Mouse (Mus musculus) gonadal fat pad, adult 2 months (tissue): Measurements from ENCODE around the gene Hist1h2br. TPM values are rescaled to one million over a fixed set of nuclear protein-coding genes. Genes with fewer than 3 reads are reported as not detected.
"Not testable (repeated sequence)": the region's sequence is repeated elsewhere in the genome, so short reads cannot be mapped to it uniquely, and the experiment has no call there.

Experiments used
- DNase-seq: peaks from one replicate; pipeline ENCODE4 v3.0.0-alpha.2; 2012; ENCODE audit warnings: low read depth
- polyA plus RNA-seq: library from polyadenylated mRNA; depleted of rRNA; stranded (reverse); fragments of >200 nt; gene quantifications from 2 replicates; pipeline ENCODE4 v1.2.3, GENCODE M21; 2012; rRNA removed

Gene Hist1h2br
- polyA plus RNA-seq, 1 experiment = 35.6 TPM

DNA sequence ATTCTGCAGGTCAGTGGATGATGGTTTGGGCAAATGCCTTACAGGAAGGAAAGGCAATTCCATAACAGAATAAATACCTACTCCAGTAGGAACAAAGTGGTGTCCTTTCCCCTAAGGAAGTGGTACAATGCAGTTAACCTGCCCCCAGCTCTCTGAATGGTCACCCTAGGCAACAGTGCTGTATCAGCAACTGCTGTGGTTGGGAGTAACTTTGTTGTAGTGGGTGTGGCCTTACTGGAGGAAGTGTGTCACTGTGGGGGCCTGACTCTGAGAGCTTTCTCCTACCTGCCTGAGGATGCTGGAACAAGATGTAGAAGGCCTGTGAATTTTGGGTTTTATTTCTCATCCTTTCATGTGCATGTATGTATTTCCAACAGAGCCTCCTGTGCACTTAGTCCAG lies 12.8 kb downstream of the Hist1h2br start:
- not testable (repeated sequence) for DNase-seq

DNA sequence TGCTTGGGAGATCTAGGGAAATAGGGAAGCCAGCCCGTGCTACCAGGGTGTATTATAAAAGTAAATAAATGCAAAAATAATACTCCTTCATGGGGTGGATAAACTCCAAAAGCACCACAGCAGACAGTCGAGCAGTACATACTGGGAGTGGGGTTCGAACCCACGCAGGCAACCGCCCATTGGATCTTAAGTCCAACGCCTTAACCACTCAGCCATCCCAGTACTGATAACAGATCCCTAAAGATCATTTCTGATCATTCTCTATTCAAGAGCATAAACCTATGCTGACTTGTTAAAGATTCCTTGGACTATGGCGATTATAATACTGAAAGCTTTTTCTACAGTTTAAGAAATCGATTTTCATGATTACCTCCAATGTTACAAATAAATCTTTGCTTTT lies 14.3 kb downstream of the Hist1h2br start:
- DNase-seq = no peak

DNA sequence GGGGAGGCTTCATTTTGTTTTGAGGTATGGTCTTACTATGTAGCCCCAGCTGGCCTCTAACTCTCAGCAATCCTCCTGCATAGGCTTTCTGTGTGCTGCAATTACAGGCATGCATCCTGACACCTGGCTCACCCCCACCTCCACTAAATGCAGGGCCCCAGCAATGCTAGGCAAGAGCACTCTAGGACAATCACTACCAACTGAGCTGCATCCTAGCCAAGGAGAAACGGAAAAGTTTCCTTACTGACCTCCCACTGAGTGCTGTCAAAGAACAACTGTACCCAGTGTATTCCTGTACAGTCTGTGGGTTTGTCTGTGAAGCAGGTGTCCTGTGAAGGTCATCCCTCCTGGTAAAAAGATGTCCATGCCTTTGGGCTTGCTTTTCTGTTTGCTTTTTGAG lies 17.2 kb downstream of the Hist1h2br start:
- not testable (repeated sequence) for DNase-seq

DNA sequence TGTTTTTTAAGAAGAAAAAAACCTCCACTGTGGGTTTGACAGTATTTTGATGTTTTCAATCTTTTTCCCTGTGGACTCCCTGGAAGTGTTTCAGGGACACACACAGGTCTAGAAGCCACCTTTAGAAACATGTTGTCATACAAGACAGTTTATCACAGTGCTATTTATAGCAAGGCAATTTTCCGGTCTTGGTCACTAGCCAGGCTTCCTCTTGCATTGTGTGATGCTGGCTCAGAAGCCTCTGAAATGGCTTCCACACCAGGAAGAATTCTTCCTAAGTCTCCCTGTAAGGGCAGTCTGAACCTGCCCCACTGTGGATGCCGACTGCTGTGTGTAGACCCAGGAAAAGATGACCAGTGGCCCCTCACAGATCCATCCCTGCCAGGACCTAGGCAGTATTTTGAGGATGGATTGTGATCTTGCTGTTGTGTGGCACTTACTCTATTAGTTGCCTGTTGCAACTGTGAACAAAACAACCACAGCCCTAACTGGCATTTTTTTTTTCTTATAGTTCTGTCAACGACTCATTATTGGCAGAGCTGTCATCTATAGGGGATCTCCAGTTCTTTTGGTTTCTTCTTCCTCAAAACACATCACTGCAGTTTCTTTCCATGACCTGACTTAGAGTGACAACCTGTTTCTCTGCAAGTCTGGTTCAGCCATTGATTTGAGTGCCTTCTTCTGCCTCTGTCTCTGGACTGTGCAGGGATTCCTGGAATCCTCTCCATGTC lies 18.8 kb downstream of the Hist1h2br start:
- no peak for DNase-seq

DNA sequence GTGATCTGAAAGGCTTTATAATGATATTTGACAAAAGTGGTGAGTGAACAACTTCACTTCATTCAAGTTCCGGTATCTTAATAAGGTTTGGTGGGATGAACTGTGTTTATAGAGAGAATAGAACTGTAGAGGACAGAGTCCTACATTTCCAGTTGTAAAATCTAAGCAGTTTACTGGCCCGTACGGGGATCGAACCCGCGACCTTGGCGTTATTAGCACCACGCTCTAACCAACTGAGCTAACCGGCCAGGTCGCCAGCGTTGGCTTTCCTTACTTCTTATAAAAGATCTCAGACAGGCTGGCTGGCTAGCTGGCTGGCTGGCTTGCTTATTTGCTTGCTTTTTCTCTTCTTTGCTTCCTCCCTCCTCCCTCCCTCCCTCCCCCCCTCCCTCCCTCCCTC lies 21.6 kb downstream of the Hist1h2br start:
- DNase-seq = no peak

DNA sequence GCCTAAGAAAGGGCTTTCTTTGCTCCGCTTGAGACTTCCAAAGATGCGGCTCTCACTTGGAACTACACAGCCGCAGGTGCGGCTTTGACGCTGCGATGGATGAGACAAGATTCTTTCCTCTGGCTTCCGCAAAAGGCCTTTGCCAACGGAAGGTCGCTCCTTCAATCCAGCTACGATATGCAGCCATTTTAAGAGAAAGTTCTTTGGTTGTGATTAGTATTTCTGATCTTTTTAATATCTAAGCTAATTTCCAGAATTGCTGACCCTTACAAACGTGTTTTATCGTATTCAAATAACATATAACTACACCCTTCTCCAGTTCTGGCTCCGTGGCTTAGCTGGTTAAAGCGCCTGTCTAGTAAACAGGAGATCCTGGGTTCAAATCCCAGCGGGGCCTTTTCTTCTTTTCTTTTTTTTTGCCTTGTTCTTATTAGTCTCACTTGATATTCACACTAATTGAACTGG lies 22.2 kb downstream of the Hist1h2br start:
- DNase-seq = no peak

DNA sequence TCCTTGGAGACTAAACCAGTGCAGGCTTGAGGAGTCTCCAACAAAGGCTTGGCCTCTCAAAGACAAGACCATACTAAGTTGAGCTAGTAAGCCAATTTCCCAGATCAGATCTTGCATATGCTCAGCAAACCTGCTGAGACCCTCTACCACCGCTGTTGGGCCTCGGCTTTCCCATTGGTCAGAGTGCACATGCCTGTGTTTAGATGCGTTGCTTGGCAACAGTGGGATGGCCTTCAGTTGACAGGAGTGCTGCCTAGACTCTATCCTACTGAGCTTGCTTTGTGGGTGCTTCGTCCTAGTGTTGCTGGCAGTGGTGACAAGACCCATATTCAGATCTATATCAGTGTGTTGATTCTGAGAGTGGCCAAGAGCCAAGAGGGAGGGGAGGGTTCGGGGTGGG lies 28.1 kb downstream of the Hist1h2br start:
- no peak for DNase-seq

DNA sequence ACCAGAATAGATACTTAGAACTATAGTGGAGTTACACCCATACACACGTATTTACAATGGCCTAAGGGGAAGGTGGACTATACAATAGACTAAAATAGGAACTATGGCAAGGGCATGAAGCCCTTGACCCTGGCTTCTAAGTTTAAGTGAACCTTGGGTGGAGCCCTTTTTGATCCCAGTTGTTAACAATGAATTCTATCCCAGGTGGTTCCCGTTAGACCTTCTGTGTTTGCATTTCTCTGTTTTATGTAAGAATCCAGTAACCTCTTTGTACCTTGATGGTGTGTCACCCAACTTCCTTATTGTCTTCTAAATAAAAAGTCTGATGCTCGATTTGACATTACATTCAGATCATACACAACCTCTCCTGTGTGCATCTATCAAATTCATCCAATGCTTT lies 32.0 kb downstream of the Hist1h2br start:
- not testable (repeated sequence) for DNase-seq

DNA sequence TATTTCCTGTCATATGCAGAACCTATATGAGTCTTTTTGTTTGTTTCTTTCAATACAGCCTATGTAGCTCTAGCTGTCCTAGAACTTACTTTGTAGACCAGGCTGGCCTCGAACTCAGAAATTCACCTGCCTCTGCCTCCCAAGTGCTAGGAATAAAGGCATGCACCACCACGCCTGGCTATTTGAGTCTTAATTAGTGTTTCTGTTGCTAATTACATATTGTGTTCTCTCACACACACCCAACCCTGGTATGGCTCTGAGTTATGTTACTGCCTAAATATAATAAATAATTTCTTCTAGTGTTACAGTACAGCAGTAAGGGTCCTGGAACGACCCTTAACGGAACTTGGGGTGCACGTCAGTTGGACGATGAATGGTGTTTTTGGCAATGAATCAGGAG lies 47.2 kb downstream of the Hist1h2br start:
- DNase-seq = no peak

DNA sequence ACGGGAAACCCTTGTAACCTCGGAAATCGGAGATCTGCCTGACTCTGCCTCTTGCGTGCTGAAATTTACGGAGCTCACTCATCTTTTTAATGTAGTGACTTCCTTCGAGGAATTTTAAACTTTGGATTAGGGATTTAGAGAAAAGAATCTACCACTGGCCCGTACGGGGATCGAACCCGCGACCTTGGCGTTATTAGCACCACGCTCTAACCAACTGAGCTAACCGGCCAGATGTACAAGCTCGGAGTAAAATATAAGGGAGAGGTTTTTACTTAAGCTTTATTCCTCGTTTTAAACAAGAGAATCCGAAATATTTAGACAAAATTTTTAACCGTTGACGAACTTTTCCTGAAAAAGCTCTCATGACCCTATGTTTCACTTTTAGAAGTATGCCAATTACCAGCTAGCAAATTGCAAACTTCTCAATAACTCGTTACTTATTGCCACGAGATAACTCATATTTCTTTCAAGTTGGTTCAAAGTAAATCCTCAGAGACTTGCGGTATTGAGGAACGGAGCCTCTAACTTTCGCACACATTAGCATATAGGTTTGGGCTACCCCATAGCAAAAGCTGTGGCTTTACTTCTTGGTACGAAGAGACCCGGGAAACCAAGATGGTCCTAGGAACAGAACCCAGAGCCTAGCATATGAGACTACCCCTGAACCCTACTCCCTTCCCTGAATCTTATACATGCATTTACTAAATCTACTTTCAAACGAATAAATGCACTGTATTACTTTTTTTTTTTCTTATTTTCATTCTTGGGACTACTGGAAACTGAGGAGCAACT lies 48.5 kb downstream of the Hist1h2br start:
- DNase-seq = no peak

DNA sequence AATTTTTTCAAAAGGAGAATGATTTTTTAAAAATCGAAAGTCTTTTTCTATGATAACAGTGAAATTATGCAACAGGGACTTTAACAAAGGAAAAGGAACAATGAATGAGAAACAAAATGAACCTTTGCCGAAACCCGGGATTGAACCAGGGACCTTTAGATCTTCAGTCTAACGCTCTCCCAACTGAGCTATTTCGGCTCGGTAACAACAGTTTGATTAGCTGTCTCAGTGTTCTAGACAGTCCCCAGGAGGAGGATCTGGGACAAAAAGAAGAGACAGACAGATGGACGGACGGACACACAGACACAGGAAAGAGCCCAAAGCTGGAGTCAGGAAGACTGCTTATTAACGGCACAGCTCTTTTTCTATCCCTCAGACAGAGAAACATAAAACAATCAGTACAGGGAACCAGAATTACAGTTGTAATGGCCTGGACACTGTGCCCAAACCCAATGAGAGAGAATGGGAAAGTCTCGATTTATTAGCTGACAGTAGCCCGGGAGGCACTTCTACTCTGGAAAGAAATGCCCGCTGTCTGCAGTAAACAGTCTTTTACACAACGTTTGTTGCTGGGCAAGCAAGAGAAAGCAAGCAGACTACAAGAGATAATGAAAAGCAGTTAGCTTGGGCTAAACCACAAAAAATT lies 49.3 kb downstream of the Hist1h2br start:
- no peak for DNase-seq

DNA sequence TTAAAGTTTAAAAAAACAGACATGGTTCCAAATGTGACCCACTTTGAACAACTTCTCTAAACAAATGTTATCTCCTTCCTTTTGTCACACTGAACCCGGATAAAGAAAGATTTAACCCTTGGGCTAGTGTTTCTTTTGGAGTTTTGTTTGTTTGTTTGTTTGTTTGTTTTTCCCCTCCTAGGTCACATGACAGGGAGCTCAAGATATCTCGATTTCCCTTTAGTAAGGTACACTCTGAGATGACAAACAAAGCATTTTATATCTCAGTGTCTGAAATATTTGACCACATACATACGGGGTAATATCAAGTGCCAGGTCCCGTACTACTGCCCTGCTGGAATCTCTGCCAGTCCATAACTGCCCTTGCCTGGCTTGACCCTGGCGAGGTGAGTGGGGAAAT lies 49.9 kb downstream of the Hist1h2br start:
- DNase-seq = no peak

DNA sequence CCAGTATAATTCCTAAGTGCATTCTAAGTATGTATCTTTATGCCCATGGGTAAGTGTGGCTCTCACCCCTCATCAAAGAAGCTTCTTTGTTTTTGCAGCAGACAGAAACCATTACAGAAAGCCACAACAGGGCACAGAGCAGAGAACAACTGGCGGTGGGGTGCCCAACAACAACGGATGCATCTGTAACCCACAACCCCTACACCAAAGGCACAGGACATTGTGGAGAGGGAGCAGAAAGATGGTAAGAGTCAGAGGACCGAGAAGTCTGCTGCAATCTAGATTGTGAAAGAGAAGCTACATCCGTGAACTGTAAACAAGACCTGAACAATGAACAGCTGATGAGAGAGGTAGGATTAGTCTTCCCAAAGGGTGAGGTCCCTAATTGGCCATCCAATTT lies 51.0 kb downstream of the Hist1h2br start:
- DNase-seq = no peak

Other genes starting within 250 kb of the Hist1h2br start
- not detected in 2 replicates for gene Olfr1362, start 219.7 kb upstream of the Hist1h2br start, polyA plus RNA-seq
- gene Olfr11, start 191.2 kb upstream of the Hist1h2br start, polyA plus RNA-seq = not detected in 2 replicates
- gene Olfr1361, start 170.4 kb upstream of the Hist1h2br start, polyA plus RNA-seq = not detected in 2 replicates
- gene Olfr1360, start 156.3 kb upstream of the Hist1h2br start, polyA plus RNA-seq = not detected in 2 replicates
- gene Olfr1359, start 135.6 kb upstream of the Hist1h2br start, polyA plus RNA-seq = not detected in 2 replicates
- gene Hist1h2bl, start 117.6 kb upstream of the Hist1h2br start, polyA plus RNA-seq = 1.8 TPM in 1 of 2 replicates, not detected in the other
- 3.0 and 4.3 TPM in 2 replicates for gene Hist1h2ai, start 117.3 kb upstream of the Hist1h2br start, polyA plus RNA-seq
- 4.0 and 12.7 TPM in 2 replicates for gene Hist1h3h, start 116.1 kb upstream of the Hist1h2br start, polyA plus RNA-seq
- 0.65 TPM in 1 of 2 replicates, not detected in the other for gene Hist1h2bm, start 111.7 kb upstream of the Hist1h2br start, polyA plus RNA-seq
- 0.97 and 1.7 TPM in 2 replicates for gene Hist1h4j, start 98.7 kb upstream of the Hist1h2br start, polyA plus RNA-seq
- 3.7 and 10.4 TPM in 2 replicates for gene Hist1h4k, start 83.2 kb upstream of the Hist1h2br start, polyA plus RNA-seq
- 1.1 and 1.3 TPM in 2 replicates for gene Hist1h2ak, start 79.9 kb upstream of the Hist1h2br start, polyA plus RNA-seq
- gene Hist1h2bn, start 79.6 kb upstream of the Hist1h2br start, polyA plus RNA-seq = 0.98 and 1.1 TPM in 2 replicates
- 0.43 TPM in 2 replicates for gene Hist1h1b, start 53.1 kb upstream of the Hist1h2br start, polyA plus RNA-seq
- gene Hist1h3i, start 50.4 kb upstream of the Hist1h2br start, polyA plus RNA-seq = 5.2 and 5.7 TPM in 2 replicates
- gene Hist1h2an, start 46.5 kb upstream of the Hist1h2br start, polyA plus RNA-seq = 1.4 and 2.6 TPM in 2 replicates
- gene Hist1h2bp, start 46.3 kb upstream of the Hist1h2br start, polyA plus RNA-seq = 1.3 and 4.4 TPM in 2 replicates
- 6.5 and 38.5 TPM in 2 replicates for gene Hist1h2bq, start 23.5 kb upstream of the Hist1h2br start, polyA plus RNA-seq
- not detected in 2 replicates for gene Hist1h2ao, start 23.3 kb upstream of the Hist1h2br start, polyA plus RNA-seq
- not detected in 2 replicates for gene Hist1h4m, start 22.0 kb upstream of the Hist1h2br start, polyA plus RNA-seq
- 14.4 and 25.0 TPM in 2 replicates for gene Hist1h4n, start 1.5 kb upstream of the Hist1h2br start, polyA plus RNA-seq
- gene Hist1h2ap, start 236 bp upstream of the Hist1h2br start, polyA plus RNA-seq = 16.8 and 17.6 TPM in 2 replicates
- gene Zfp184, start 111.4 kb downstream of the Hist1h2br start, polyA plus RNA-seq = 0.81 and 1.4 TPM in 2 replicates
- 0.11 and 0.46 TPM in 2 replicates for gene Pom121l2, start 147.5 kb downstream of the Hist1h2br start, polyA plus RNA-seq
- 0.15 TPM in 1 of 2 replicates, not detected in the other for gene Prss16, start 176.0 kb downstream of the Hist1h2br start, polyA plus RNA-seq
- 4.9 TPM in 1 of 2 replicates, not detected in the other for gene Hist1h2ah, start 201.8 kb downstream of the Hist1h2br start, polyA plus RNA-seq
- gene Hist1h2bk, start 202.1 kb downstream of the Hist1h2br start, polyA plus RNA-seq = 0.51 and 3.1 TPM in 2 replicates
- 7.5 and 10.7 TPM in 2 replicates for gene Hist1h4i, start 207.6 kb downstream of the Hist1h2br start, polyA plus RNA-seq
- gene Hist1h2ag, start 209.2 kb downstream of the Hist1h2br start, polyA plus RNA-seq = 0.99 TPM in 1 of 2 replicates, not detected in the other
- gene Hist1h2bj, start 209.5 kb downstream of the Hist1h2br start, polyA plus RNA-seq = 1.2 and 3.0 TPM in 2 replicates